Comparison of ENCODE assay signal across 9 mouse cellular contexts in genomic region chr11:11942320-11943217, GRCm38 (mm10). TPM values are rescaled to one million over a fixed set of nuclear protein-coding genes. Genes with fewer than 3 reads are reported as not detected.
DNase-seq lines count a peak whose midpoint lies in the region; ATAC-seq lines count a peak whose summit lies in the region.
"Had no signal": no experiment of that assay in that cellular context is flagged by ENCODE, and none has a peak within 500 bp of the region (broad histone marks: within the 10 kb centered on the region; RNA-seq: fewer than 3 reads in every experiment).

No protein-coding gene starts in this region.

- no peak overlapping the region for H3K4me2 ChIP-seq in heart, embryonic 15.5 days

- peaks cover 31% of the 10 kb centered on the region for H3K4me1 ChIP-seq in heart, embryonic 15.5 days (replicated peaks)
- peaks cover 34% of the 10 kb centered on the region for H3K4me1 ChIP-seq in embryonic facial prominence, embryonic 10.5 days

- H3K27me3 ChIP-seq in heart, embryonic 15.5 days, result no peaks in the 10 kb centered on the region
- H3K27me3 ChIP-seq in embryonic facial prominence, embryonic 10.5 days (replicated peaks; ENCODE audit: low read depth, poor library complexity, severe bottlenecking), result no peaks in the 10 kb centered on the region

- H3K27ac ChIP-seq in heart, embryonic 15.5 days, result peak overlapping the region; percentile 73
- peak overlapping the region; percentile 73 for H3K27ac ChIP-seq in embryonic facial prominence, embryonic 10.5 days (replicated peaks)
- H3K27ac ChIP-seq: macrophage had no signal

- no peak for DNase-seq in heart, postnatal 14 days
- DNase-seq in ES-CJ7 (ENCODE audit: low read depth, low spot score), result peak; percentile 91
- DNase-seq in embryonic facial prominence, embryonic 10.5 days (ENCODE audit: low spot score), result peak; percentile 44
- peak; percentile 25 to 31 for DNase-seq in kidney, postnatal 36 days
- no peak for DNase-seq in cerebellum, postnatal 36 days
- no peak for DNase-seq in thymus, postnatal 0 days (ENCODE audit: low spot score)

- H3K9ac ChIP-seq in heart, embryonic 15.5 days, result no peak overlapping the region

- WGBS in heart, embryonic 15.5 days, result 56% methylated on average over 6 of the region's 6 CpGs
- WGBS in embryonic facial prominence, embryonic 10.5 days, result 47% methylated on average over 6 of the region's 6 CpGs

- H3K4me3 ChIP-seq in heart, embryonic 15.5 days, result no peak overlapping the region
- H3K4me3 ChIP-seq in embryonic facial prominence, embryonic 10.5 days, result no peak overlapping the region

- no peak for ATAC-seq in heart, embryonic 15.5 days (replicated peaks; ENCODE audit: insufficient number of reproducible peaks, insufficient read depth, low FRiP score, low read depth)
- ATAC-seq in inflammation-experienced regulatory T-cells, adult 6 months, result no peak

- H3K36me3 ChIP-seq in heart, embryonic 15.5 days, result peaks cover 63% of the 10 kb centered on the region
- H3K36me3 ChIP-seq in embryonic facial prominence, embryonic 10.5 days (replicated peaks), result peaks cover 97% of the 10 kb centered on the region

- intact Hi-C loops in heart, postnatal 14 days (cut with DNase I), result no loop called here

- H3K9me3 ChIP-seq in heart, embryonic 15.5 days (replicated peaks), result no peaks in the 10 kb centered on the region
- H3K9me3 ChIP-seq in embryonic facial prominence, embryonic 10.5 days, result no peaks in the 10 kb centered on the region

RNA-seq across cellular contexts. Expression of gene Ddc, which starts 44.6 kb away (rescaled TPM):
- polyA plus RNA-seq in heart, embryonic 15.5 days (2015; fragmentation: Nextera tagmentation; extraction: Ambion mirVana), result 92.1 and 115 TPM in 2 replicates
- total RNA-seq in heart, postnatal 14 days (2021), result 1 to 10 TPM; 3.1 to 5.8 TPM
- polyA plus RNA-seq in embryonic facial prominence, embryonic 10.5 days (2016; fragmentation: Nextera tagmentation; extraction: Ambion mirVana), result 6.9 and 8.8 TPM in 2 replicates
- 1 to 10 TPM in 2 of 3 experiments, under 1 TPM in 1; 0.62 to 4.9 (median 1.3) TPM for polyA plus RNA-seq in inflammation-experienced regulatory T-cells, adult 6 months (2017; shearing (Covaris generic))
- polyA plus RNA-seq in thymus, postnatal 0 days (2015; fragmentation: Nextera tagmentation; extraction: Ambion mirVana), result 4.9 and 7.8 TPM in 2 replicates
- polyA plus RNA-seq: macrophage had no signal

Comparison
In these comparisons a context has a peak if more than half of its experiments do, and no peak if none do; other contexts are left out.
1. DNase-seq: peak in ES-CJ7 (single experiment), embryonic facial prominence, embryonic 10.5 days (single experiment) and kidney, postnatal 36 days (2 of 2); none in heart, postnatal 14 days (0 of 2), cerebellum, postnatal 36 days (0 of 2) and thymus, postnatal 0 days (single experiment).